Mouse (Mus musculus) forebrain, embryonic 12.5 days (tissue): ENCODE measurements around the gene Nlrp4c. TPM values are rescaled to one million over a fixed set of nuclear protein-coding genes. Genes with fewer than 3 reads are reported as not detected.
A peak's percentile ranks its signal among the peaks of the same experiment; 100 is the strongest.
"Not testable (repeated sequence)": the region's sequence is repeated elsewhere in the genome, so short reads cannot be mapped to it uniquely, and the experiment has no call there.

ENCODE experiments used
- ATAC-seq: fragments of 200-750 bp; cut with Nextera tagmentation; 2 replicates; pipeline ENCODE4 v1.8.0; 2017; ENCODE audit warnings: moderate TSS enrichment; ENCODE audit not compliant: low FRiP score
- H3K27ac ChIP-seq: fragments of 300-500 bp; sonication (generic); 2 replicates; pipeline ENCODE4 v1.5.1; 2016; ENCODE audit warnings: mild to moderate bottlenecking
- H3K27me3 ChIP-seq: fragments of 300-500 bp; sonication (generic); 2 replicates; pipeline ENCODE4 v1.6.1; 2016; ENCODE audit warnings: mild to moderate bottlenecking
- H3K36me3 ChIP-seq: fragments of 300-500 bp; sonication (generic); replicated peaks from 2 replicates; pipeline ENCODE4 v1.6.1; 2016; ENCODE audit warnings: mild to moderate bottlenecking
- H3K4me1 ChIP-seq: fragments of 300-500 bp; sonication (generic); 2 replicates; pipeline ENCODE4 v1.6.1; 2016
- H3K4me2 ChIP-seq: fragments of 300-500 bp; sonication (generic); 2 replicates; pipeline ENCODE4 v1.6.1; 2016; ENCODE audit warnings: mild to moderate bottlenecking, moderate library complexity
- H3K4me3 ChIP-seq: fragments of 300-500 bp; sonication (generic); replicated peaks from 2 replicates; pipeline ENCODE4 v1.5.1; 2016; ENCODE audit warnings: mild to moderate bottlenecking
- H3K9ac ChIP-seq: fragments of 300-500 bp; sonication (generic); 2 replicates; pipeline ENCODE4 v1.6.1; 2016; ENCODE audit warnings: mild to moderate bottlenecking
- H3K9me3 ChIP-seq: fragments of 300-500 bp; sonication (generic); 2 replicates; pipeline ENCODE4 v1.6.1; 2016
- WGBS: fragments of 180-500 bp; shearing (Covaris S2); methylation state at CpG from one replicate; pipeline ENCODE4 v1.1.7; 2016; 5-methylcytosine and 5-hydroxymethylcytosine counted together
- polyA plus RNA-seq: library from polyadenylated mRNA; unstranded; fragments of >200 nt; fragmentation: Nextera tagmentation; extraction: Ambion mirVana; gene quantifications from 2 replicates; pipeline ENCODE4 v1.2.1, GENCODE M21; 2016

Nlrp4c gene
- polyA plus RNA-seq = not detected in 2 replicates

- no peak for ATAC-seq
- H3K9me3 ChIP-seq = peaks cover 32% of the 10 kb centered on the region
- 85% methylated on average over 11 of the region's 11 CpGs for WGBS
These were observed at the start of gene Nlrp4c for GRCm38 (mm10) chr7:6044861-6045260. Gene Nlrp4c, plus strand, starts transcription at chr7:6045161.

GRCm38 (mm10) chr7:6010910-6011309 lies 34.1 kb upstream of the Nlrp4c start, which contains the start of gene Vmn1r65:
Gene Vmn1r65, minus strand, starts transcription at chr7:6011010.
- WGBS = 100% methylated on average over 1 of the region's 1 CpGs
- Histone ChIP-seq H3K9me3 (peaks cover 28% of the 10 kb centered on the region), H3K27ac (no peak within 1 kb of the TSS), H3K27me3 (no peaks in the 10 kb centered on the region), H3K4me3 (no peak within 1 kb of the TSS), H3K36me3 (no peaks in the 10 kb centered on the region), H3K4me1 (no peaks in the 10 kb centered on the region), H3K9ac (no peak within 1 kb of the TSS), H3K4me2 (no peak within 1 kb of the TSS)
- no peak for ATAC-seq

More at GRCm38 (mm10) chr7:6044861-6045260, at the start of gene Nlrp4c:
- H3K4me2 ChIP-seq = no peak within 1 kb of the TSS
- H3K4me3 ChIP-seq = no peak within 1 kb of the TSS
- H3K27me3 ChIP-seq = no peaks in the 10 kb centered on the region
- no peaks in the 10 kb centered on the region for H3K4me1 ChIP-seq
- H3K36me3 ChIP-seq = no peaks in the 10 kb centered on the region
- H3K9ac ChIP-seq = no peak within 1 kb of the TSS
- H3K27ac ChIP-seq = no peak within 1 kb of the TSS

GRCm38 (mm10) chr7:6119501-6119900 lies 74.5 kb downstream of the Nlrp4c start:
- Histone ChIP-seq H3K9ac (no peak overlapping the region), H3K4me2 (no peak overlapping the region), H3K27me3 (no peaks in the 10 kb centered on the region), H3K27ac (no peak overlapping the region), H3K36me3 (no peaks in the 10 kb centered on the region), H3K4me3 (no peak overlapping the region), H3K4me1 (no peaks in the 10 kb centered on the region), H3K9me3 (peaks cover 5% of the 10 kb centered on the region)
- no peak for ATAC-seq
- 72% methylated on average over 3 of the region's 3 CpGs for WGBS

- not testable (repeated sequence) for H3K27ac ChIP-seq, H3K9ac ChIP-seq, ATAC-seq, H3K36me3 ChIP-seq, H3K4me3 ChIP-seq, H3K9me3 ChIP-seq, H3K4me2 ChIP-seq, H3K27me3 ChIP-seq, H3K4me1 ChIP-seq
- WGBS = 79% methylated on average over 2 of the region's 2 CpGs
These were observed 75.1 kb downstream of the Nlrp4c start for GRCm38 (mm10) chr7:6120104-6120503.

DNA sequence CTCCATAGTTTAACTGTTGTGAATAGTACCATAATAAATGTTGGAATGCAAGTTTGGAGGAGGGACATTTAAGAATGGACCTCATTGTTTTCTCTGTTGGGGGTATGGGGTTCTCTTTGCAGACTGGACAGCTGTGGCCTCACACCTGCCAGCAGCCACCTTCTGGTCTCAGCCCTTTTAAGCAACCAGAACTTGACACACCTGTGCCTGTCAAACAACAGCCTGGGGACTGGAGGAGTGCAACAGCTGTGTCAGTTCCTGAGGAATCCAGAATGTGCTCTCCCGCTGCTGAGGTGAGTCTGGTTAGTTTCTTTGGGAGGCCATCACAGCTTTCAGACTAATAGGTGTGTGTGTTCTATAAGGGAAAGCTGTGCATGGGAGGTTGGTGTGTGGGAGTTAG lies 76.2 kb downstream of the Nlrp4c start:
- WGBS = 75% methylated on average over 1 of the region's 1 CpGs
- not testable (repeated sequence) for H3K4me1 ChIP-seq, H3K36me3 ChIP-seq, H3K27ac ChIP-seq, H3K4me3 ChIP-seq, ATAC-seq, H3K27me3 ChIP-seq, H3K9ac ChIP-seq, H3K4me2 ChIP-seq, H3K9me3 ChIP-seq

DNA sequence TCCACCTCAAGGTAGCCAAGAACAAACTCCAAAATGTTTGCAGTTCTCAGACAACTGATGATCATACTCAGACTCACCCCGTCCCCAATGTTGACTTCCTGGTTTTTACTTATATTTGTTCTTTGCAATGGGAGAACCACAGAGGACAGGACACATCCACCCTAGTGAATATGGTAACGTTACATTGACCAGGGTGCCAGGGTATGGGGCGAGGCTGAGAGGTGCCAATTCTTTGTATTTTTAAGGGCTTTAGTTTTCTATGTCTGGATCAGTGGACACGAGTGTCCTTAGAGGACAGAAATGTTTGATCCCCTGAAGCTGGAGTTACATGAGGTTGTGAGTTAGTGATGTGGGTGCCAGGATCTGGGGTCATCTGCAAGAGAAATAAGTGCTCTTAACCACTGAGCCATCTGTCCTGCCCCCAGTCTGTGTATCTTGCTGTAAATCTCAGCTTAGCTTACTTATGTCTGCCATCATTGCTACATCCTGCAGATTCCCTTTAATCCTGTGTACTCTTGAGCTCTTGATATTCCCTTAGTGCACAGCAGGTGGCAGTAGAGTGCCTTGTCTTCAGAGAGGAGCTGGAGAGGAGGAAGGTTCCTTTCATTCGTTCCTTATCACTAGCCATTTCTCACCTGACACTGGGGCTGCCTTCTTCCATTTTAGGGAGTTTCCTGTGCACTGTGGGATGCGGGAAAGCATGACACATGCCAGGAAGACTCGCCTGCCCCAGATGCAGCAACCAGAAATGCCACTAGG lies 81.9 kb downstream of the Nlrp4c start:
- no peak overlapping the region for H3K4me3 ChIP-seq
- WGBS = 42% methylated on average over 7 of the region's 7 CpGs
- H3K4me2 ChIP-seq = no peak overlapping the region
- ATAC-seq = peak; percentile 56
- H3K4me1 ChIP-seq = no peaks in the 10 kb centered on the region
- no peaks in the 10 kb centered on the region for H3K27me3 ChIP-seq
- no peak overlapping the region for H3K9ac ChIP-seq
- no peak overlapping the region for H3K27ac ChIP-seq
- no peaks in the 10 kb centered on the region for H3K9me3 ChIP-seq
- H3K36me3 ChIP-seq = peaks cover 3% of the 10 kb centered on the region

DNA sequence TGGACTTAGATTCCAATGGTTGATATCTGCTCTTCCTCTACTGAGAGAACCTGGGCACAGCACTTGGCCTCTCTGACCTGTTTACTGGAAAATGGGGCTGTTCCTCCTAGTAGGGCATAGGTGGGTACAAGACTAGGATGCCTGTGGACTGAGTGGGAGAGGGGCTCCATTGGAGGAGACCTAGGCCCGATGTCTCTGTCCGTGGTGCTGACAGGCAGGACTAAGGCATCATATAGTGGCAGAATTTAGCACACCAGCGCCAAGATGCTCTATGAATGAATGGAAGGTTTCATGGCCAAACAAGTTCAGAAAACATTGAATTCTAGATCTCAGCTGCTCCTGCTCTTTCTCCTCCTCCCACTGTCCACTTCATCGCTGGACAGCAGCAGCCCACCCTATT lies 85.4 kb downstream of the Nlrp4c start:
- no peak overlapping the region for H3K4me2 ChIP-seq
- 47% methylated on average over 4 of the region's 4 CpGs for WGBS
- ATAC-seq = no peak
- H3K27me3 ChIP-seq = no peaks in the 10 kb centered on the region
- H3K4me1 ChIP-seq = no peaks in the 10 kb centered on the region
- H3K27ac ChIP-seq = no peak overlapping the region
- H3K36me3 ChIP-seq = peaks cover 26% of the 10 kb centered on the region
- H3K4me3 ChIP-seq = no peak overlapping the region
- peaks cover 8% of the 10 kb centered on the region for H3K9me3 ChIP-seq
- H3K9ac ChIP-seq = no peak overlapping the region

DNA sequence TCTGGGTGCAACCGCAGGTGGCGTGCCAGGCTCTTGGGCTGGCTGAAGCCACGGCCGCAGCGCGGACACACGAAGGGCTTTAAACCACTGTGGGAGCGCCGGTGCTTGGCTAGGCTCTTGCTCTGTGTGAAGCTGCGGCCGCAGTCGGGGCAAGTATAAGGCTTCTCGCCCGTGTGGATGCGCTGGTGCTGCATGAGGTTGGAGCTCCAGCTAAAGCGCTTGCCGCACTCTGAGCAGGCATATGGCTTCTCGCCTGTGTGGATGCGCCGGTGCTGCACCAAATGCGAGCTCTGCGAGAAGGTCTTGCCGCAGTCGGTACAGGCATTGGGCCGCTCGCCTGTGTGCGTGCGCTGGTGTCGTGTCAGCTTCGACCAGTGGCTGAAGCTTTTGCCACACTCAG lies 87.7 kb downstream of the Nlrp4c start:
- H3K36me3 ChIP-seq = peaks cover 34% of the 10 kb centered on the region
- H3K9ac ChIP-seq = no peak overlapping the region
- H3K9me3 ChIP-seq = peaks cover 8% of the 10 kb centered on the region
- no peak overlapping the region for H3K4me2 ChIP-seq
- WGBS = 85% methylated on average over 30 of the region's 30 CpGs
- H3K4me1 ChIP-seq = no peaks in the 10 kb centered on the region
- no peak overlapping the region for H3K4me3 ChIP-seq
- no peak for ATAC-seq
- no peak overlapping the region for H3K27ac ChIP-seq
- no peaks in the 10 kb centered on the region for H3K27me3 ChIP-seq

GRCm38 (mm10) chr7:6136497-6136896 lies 91.5 kb downstream of the Nlrp4c start:
- Histone ChIP-seq H3K36me3 (peaks cover 46% of the 10 kb centered on the region), H3K9ac (no peak overlapping the region), H3K27me3 (no peaks in the 10 kb centered on the region), H3K27ac (no peak overlapping the region), H3K9me3 (peaks cover 8% of the 10 kb centered on the region), H3K4me2 (no peak overlapping the region), H3K4me3 (no peak overlapping the region), H3K4me1 (no peaks in the 10 kb centered on the region)
- no peak for ATAC-seq

GRCm38 (mm10) chr7:6139295-6139694 lies 94.3 kb downstream of the Nlrp4c start:
- H3K4me1 ChIP-seq = peaks cover 3% of the 10 kb centered on the region; the same call in 1 of the 2 replicates
- no peak for ATAC-seq
- 86% methylated on average over 3 of the region's 3 CpGs for WGBS
- no peaks in the 10 kb centered on the region for H3K27me3 ChIP-seq
- no peak overlapping the region for H3K27ac ChIP-seq
- H3K9me3 ChIP-seq = no peaks in the 10 kb centered on the region
- H3K36me3 ChIP-seq = peaks cover 26% of the 10 kb centered on the region
- no peak overlapping the region for H3K9ac ChIP-seq
- H3K4me2 ChIP-seq = no peak overlapping the region
- no peak overlapping the region for H3K4me3 ChIP-seq

GRCm38 (mm10) chr7:6143991-6144531 lies 99.1 kb downstream of the Nlrp4c start:
- Histone ChIP-seq H3K27me3 (no peaks in the 10 kb centered on the region), H3K27ac (no peak overlapping the region), H3K9me3 (no peaks in the 10 kb centered on the region), H3K4me2 (no peak overlapping the region), H3K36me3 (peaks cover 18% of the 10 kb centered on the region), H3K4me3 (no peak overlapping the region), H3K4me1 (peaks cover 13% of the 10 kb centered on the region; the same call in 1 of the 2 replicates), H3K9ac (no peak overlapping the region)
- no peak for ATAC-seq
- 76% methylated on average over 2 of the region's 2 CpGs for WGBS

DNA sequence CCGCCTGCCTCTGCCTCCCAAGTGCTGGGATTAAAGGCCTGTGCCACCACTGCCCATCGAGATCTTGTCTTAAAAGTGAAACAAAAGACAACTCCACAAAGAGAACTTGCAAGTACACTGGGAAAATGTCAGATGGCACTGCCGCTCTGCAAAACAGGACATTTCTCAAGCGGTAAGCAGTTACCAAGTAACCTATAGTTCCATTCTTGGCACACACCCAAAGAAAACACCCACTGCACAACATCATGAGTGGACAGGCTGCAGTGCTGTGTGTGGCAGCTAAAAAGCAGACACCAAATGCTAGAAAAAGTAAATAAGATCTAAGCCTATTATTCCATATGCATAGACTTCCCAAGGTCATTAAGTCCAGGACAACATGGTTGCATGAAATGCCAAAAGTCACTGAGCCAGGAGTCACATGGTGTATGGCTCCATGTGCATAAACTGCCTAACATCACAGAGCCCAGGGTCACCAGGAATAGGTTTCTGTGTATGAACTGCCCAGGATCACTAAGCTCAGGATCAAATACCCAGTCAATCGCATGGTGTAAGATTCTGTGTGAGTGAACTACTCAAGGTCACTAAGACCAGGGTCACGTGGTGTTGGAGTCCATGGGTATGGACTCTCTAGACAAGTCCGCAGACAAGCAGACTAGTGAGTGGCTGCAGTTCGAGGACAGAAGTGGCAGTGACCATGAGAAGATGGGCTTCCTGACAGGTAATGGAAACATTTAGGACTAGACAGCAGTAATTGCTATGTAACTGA lies 100.6 kb downstream of the Nlrp4c start:
- ATAC-seq = no peak
- Histone ChIP-seq H3K9me3 (no peaks in the 10 kb centered on the region), H3K27ac (no peak overlapping the region), H3K4me1 (peaks cover 15% of the 10 kb centered on the region; the same call in 1 of the 2 replicates), H3K4me3 (no peak overlapping the region), H3K36me3 (peaks cover 10% of the 10 kb centered on the region), H3K4me2 (no peak overlapping the region), H3K9ac (no peak overlapping the region), H3K27me3 (no peaks in the 10 kb centered on the region)
- 91% methylated on average over 8 of the region's 8 CpGs for WGBS
